In the genomic region with DNA sequence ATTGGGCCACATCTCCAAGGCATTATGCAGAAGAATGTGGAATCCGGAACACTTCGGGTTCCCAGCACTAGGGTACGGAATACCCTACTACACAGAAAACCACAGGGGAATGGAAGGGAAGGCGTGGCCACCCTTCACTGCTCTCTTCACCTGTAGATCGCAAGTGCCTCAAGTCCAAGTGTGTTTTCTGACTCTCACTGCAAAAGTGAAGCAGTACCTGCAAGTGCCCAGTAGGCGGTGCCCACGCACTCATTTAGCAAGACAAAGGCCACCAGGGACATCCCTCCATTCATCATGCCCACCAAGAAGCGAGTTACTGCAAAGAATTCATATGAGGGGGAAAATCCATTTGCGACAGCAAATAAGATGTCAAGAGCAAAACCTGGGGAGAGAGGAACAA, we compare ENCODE assay signal across 9 mouse cellular contexts. TPM values are rescaled to one million over a fixed set of nuclear protein-coding genes. Genes with fewer than 3 reads are reported as not detected.
DNase-seq lines count a peak whose midpoint lies in the region; ATAC-seq and TF ChIP-seq lines count a peak whose summit lies in the region.
"Had no signal": no experiment of that assay in that cellular context is flagged by ENCODE, and none has a peak within 500 bp of the region (broad histone marks: within the 10 kb centered on the region; RNA-seq: fewer than 3 reads in every experiment).

No protein-coding gene starts in this region.

- H3ac ChIP-seq in C2C12 (ENCODE audit: control insufficient read depth, insufficient read length, low read depth), result no peak overlapping the region

- H3K79me3 ChIP-seq in C2C12 (ENCODE audit: low read depth), result no peaks in the 10 kb centered on the region

- intact Hi-C loops in gastrocnemius, postnatal 14 days (cut with DNase I; ENCODE audit: low total_unique reads), result loop anchor here (5.0 to 10.0 kb wide), 2 partner anchors 165 to 348 kb away; no protein-coding TSS in a partner anchor

- TF ChIP-seq CTCF in C2C12 (IDR thresholded peaks at IDR 0.05; ENCODE audit: control insufficient read depth, insufficient read depth, insufficient read length), result peak; percentile 45
- TF ChIP-seq CTCF in kidney, postnatal 0 days (IDR thresholded peaks at IDR 0.05; ENCODE audit: low read depth), result peak; percentile 94

- H3K79me2 ChIP-seq in C2C12 (ENCODE audit: control insufficient read depth, insufficient read depth), result no peaks in the 10 kb centered on the region

- H3K9me3 ChIP-seq in kidney, postnatal 0 days (replicated peaks; ENCODE audit: low read length), result no peaks in the 10 kb centered on the region
- no peaks in the 10 kb centered on the region for H3K9me3 ChIP-seq in liver, embryonic 13.5 days (replicated peaks)
- no peaks in the 10 kb centered on the region for H3K9me3 ChIP-seq in neural tube, embryonic 14.5 days (ENCODE audit: control insufficient read depth, low read length)
- H3K9me3 ChIP-seq: heart, embryonic 13.5 days had no signal

- H3K36me3 ChIP-seq in C2C12 (ENCODE audit: control insufficient read depth, insufficient read depth), result no peaks in the 10 kb centered on the region
- H3K36me3 ChIP-seq in kidney, postnatal 0 days (ENCODE audit: insufficient read depth, low read length), result no peaks in the 10 kb centered on the region
- no peaks in the 10 kb centered on the region for H3K36me3 ChIP-seq in liver, embryonic 13.5 days
- no peaks in the 10 kb centered on the region for H3K36me3 ChIP-seq in neural tube, embryonic 14.5 days (ENCODE audit: control insufficient read depth, insufficient read depth, low read length)

- H3K4me1 ChIP-seq in kidney, postnatal 0 days (replicated peaks; ENCODE audit: insufficient read depth, low read length), result 0 out of 2 replicates have a peak, but pooled peaks cover under 1% of the 10 kb centered on the region
- no peaks in the 10 kb centered on the region for H3K4me1 ChIP-seq in liver, embryonic 13.5 days (replicated peaks)
- no peaks in the 10 kb centered on the region; the same call in 1 of the 2 replicates for H3K4me1 ChIP-seq in neural tube, embryonic 14.5 days (ENCODE audit: control insufficient read depth, insufficient read depth, low read length)

- H3K4me2 ChIP-seq in kidney, postnatal 0 days (ENCODE audit: low read length), result no peak overlapping the region
- H3K4me2 ChIP-seq in liver, embryonic 13.5 days, result no peak overlapping the region
- no peak overlapping the region for H3K4me2 ChIP-seq in neural tube, embryonic 14.5 days (ENCODE audit: low read depth, low read length)
- H3K4me2 ChIP-seq: heart, embryonic 13.5 days had no signal

- no peak overlapping the region for H3K4me3 ChIP-seq in C2C12 (ENCODE audit: insufficient read depth, poor library complexity, severe bottlenecking)
- no peak overlapping the region for H3K4me3 ChIP-seq in kidney, postnatal 0 days (replicated peaks; ENCODE audit: low read depth, low read length)
- H3K4me3 ChIP-seq in liver, embryonic 13.5 days (replicated peaks), result no peak overlapping the region
- no peak overlapping the region for H3K4me3 ChIP-seq in neural tube, embryonic 14.5 days (ENCODE audit: low read depth, low read length)
- H3K4me3 ChIP-seq: heart, embryonic 13.5 days had no signal

- DNase-seq in adrenal gland, adult (ENCODE audit: inconsistent age in 2 of 2, low spot score in 1 of 2), result peak; percentile 69 to 88
- DNase-seq in gastrocnemius, postnatal 14 days, result peak; percentile 71
- peak; percentile 77 for DNase-seq in kidney, postnatal 0 days (ENCODE audit: low spot score)
- peak; percentile 36 for DNase-seq in liver, embryonic 13.5 days
- peak; percentile 49 for DNase-seq in testis, postnatal 14 days (ENCODE audit: low spot score)

- H3K9ac ChIP-seq in kidney, postnatal 0 days (ENCODE audit: low read depth, low read length), result no peak overlapping the region
- no peak overlapping the region for H3K9ac ChIP-seq in liver, embryonic 13.5 days
- no peak overlapping the region for H3K9ac ChIP-seq in neural tube, embryonic 14.5 days (replicated peaks; ENCODE audit: low read depth, low read length)
- H3K9ac ChIP-seq: heart, embryonic 13.5 days had no signal

- peak; percentile 90 for ATAC-seq in common myeloid progenitor, adult 5-6 weeks (replicated peaks; ENCODE audit: low read depth, poor library complexity, severe bottlenecking)
- ATAC-seq in kidney, postnatal 0 days (replicated peaks; ENCODE audit: low FRiP score, low read depth), result no peak
- ATAC-seq in liver, embryonic 13.5 days (ENCODE audit: low read depth), result no peak
- ATAC-seq in neural tube, embryonic 14.5 days (ENCODE audit: low read depth), result peak; percentile 79

- no peak overlapping the region for H3K27ac ChIP-seq in kidney, postnatal 0 days
- H3K27ac ChIP-seq in liver, embryonic 13.5 days, result no peak overlapping the region
- no peak overlapping the region for H3K27ac ChIP-seq in neural tube, embryonic 14.5 days (ENCODE audit: low read depth, low read length)
- H3K27ac ChIP-seq: heart, embryonic 13.5 days had no signal

- no peaks in the 10 kb centered on the region for H3K27me3 ChIP-seq in C2C12 (ENCODE audit: control insufficient read depth, insufficient read depth, insufficient read length)
- H3K27me3 ChIP-seq in kidney, postnatal 0 days (ENCODE audit: insufficient read depth, low read length), result no peaks in the 10 kb centered on the region
- no peaks in the 10 kb centered on the region for H3K27me3 ChIP-seq in liver, embryonic 13.5 days
- no peaks in the 10 kb centered on the region for H3K27me3 ChIP-seq in neural tube, embryonic 14.5 days (ENCODE audit: control insufficient read depth, insufficient read depth, low read length)
- H3K27me3 ChIP-seq: heart, embryonic 13.5 days had no signal

- WGBS in kidney, postnatal 0 days, result 30% methylated on average over 9 of the region's 9 CpGs
- WGBS in liver, embryonic 13.5 days (ENCODE audit: insufficient replicate concordance), result 33% methylated on average over 9 of the region's 9 CpGs
- WGBS in neural tube, embryonic 14.5 days, result 30% methylated on average over 9 of the region's 9 CpGs

TF ChIP-seq in C2C12, 6 proteins besides CTCF, POLR2A, EP300 and RAD21:
- TF ChIP-seq USF1 (IDR thresholded peaks at IDR 0.05; ENCODE audit: low read depth) (no peak), CEBPB (IDR thresholded peaks at IDR 0.05; ENCODE audit: low read depth) (no peak), MYOD1 (IDR thresholded peaks at IDR 0.05; ENCODE audit: control insufficient read depth, insufficient read length, low read depth) (no peak), MAX (IDR thresholded peaks at IDR 0.05) (no peak), FOSL1 (IDR thresholded peaks at IDR 0.05; ENCODE audit: insufficient read depth, low read length, poor library complexity, severe bottlenecking) (no peak), MYOG (IDR thresholded peaks at IDR 0.05; ENCODE audit: control insufficient read depth, extremely low read depth, insufficient read length) (no peak)
TF ChIP-seq in C2C12: peak in this region for 0.

RNA-seq across cellular contexts. Expression of a gene that starts 27.4 kb away (rescaled TPM):
- polyA plus RNA-seq in C2C12 (2012; fragmentation: generic; extraction: Trizol), result 7.9 TPM
- 6.7 and 7.7 TPM in 2 replicates for total RNA-seq in common myeloid progenitor, adult 5-6 weeks (2017)
- 1 to 10 TPM; 1.3 to 1.8 TPM for total RNA-seq in gastrocnemius, postnatal 14 days (2021)
- polyA plus RNA-seq in kidney, postnatal 0 days (2015; fragmentation: Nextera tagmentation; extraction: Ambion mirVana), result 3.7 and 4.3 TPM in 2 replicates
- polyA plus RNA-seq in liver, embryonic 13.5 days (2015; fragmentation: Nextera tagmentation; extraction: Ambion mirVana), result 1.3 and 1.6 TPM in 2 replicates
- polyA plus RNA-seq in neural tube, embryonic 14.5 days (2014; fragmentation: Nextera tagmentation; extraction: Ambion mirVana), result 6.1 and 7.0 TPM in 2 replicates

RNA-seq across cellular contexts. Expression of a gene that starts 48.1 kb away (rescaled TPM):
- polyA plus RNA-seq in C2C12 (2012; fragmentation: generic; extraction: Trizol), result 0.57 TPM
- not detected in 2 replicates for total RNA-seq in common myeloid progenitor, adult 5-6 weeks (2017)
- total RNA-seq in gastrocnemius, postnatal 14 days (2021), result not detected
- 1.0 TPM in 2 replicates for polyA plus RNA-seq in kidney, postnatal 0 days (2015; fragmentation: Nextera tagmentation; extraction: Ambion mirVana)
- 0.03 TPM in 1 of 2 replicates, not detected in the other for polyA plus RNA-seq in liver, embryonic 13.5 days (2015; fragmentation: Nextera tagmentation; extraction: Ambion mirVana)
- polyA plus RNA-seq in neural tube, embryonic 14.5 days (2014; fragmentation: Nextera tagmentation; extraction: Ambion mirVana), result 0.12 TPM in 1 of 2 replicates, not detected in the other

Comparison
In these comparisons a context has a peak if more than half of its experiments do, and no peak if none do; other contexts are left out.
1. ATAC-seq: peak in common myeloid progenitor, adult 5-6 weeks (single experiment) and neural tube, embryonic 14.5 days (single experiment); none in kidney, postnatal 0 days (single experiment) and liver, embryonic 13.5 days (single experiment).
2. Peak in every context shown above with its lines, with median percentiles within 50 percentile points of each other: DNase-seq.